8 mouse cellular contexts compared by ENCODE assay signal in the genomic region with DNA sequence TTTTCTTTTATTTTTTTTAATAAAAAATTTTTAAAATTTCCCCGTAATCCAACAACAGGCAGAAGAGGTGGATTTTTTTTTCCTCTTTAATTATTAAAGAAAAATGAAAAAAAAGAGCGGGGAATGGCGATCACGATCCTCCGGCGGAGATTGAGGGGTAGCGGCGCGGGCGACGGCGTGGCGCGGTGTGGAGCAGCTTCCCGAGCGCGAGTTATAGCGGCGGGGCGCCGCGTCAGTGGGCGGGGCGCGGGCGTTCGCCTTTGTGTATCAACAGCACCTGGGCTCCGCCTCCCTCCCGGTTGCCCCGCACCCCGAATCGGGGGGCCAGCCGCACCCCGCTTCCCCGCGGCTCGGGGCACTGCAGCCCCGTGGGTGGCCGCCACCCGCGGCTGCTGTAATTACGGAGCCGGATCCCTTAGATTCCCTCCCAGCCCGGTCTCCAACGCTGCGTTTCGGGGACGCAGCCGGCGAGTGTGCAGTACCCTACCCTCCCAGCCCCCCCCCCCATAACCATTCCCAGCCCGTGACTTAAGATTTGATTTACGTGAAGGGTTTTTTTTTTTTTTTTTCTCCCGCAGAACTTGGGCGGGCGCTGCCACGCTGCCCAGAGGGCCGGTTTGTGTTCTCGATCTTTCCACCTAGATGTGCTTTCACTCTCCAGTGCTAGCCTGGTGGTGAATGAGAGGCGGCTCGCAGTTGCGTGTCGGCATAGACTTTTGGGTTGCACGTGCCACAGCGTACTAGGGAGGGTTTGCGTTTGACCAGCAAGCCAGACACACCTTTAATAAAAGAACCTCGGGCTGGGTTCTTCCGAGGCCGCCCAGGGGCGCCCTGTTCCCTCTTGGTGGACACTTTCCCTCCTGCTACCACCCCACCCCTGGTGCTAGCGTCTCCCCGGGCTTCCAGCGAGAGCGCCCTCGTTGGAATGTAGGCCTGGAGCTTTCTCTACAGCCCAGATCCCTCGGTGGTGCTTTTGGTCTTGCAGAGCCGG. TPM values are rescaled to one million over a fixed set of nuclear protein-coding genes. Genes with fewer than 3 reads are reported as not detected.
DNase-seq lines count a peak whose midpoint lies in the region; ATAC-seq lines count a peak whose summit lies in the region.

A gene (minus strand): TSS at position 210 of the 991 bp plus-strand sequence.

- no peaks in the 10 kb centered on the region for H3K27me3 ChIP-seq in forebrain, embryonic 11.5 days (ENCODE audit: control insufficient read depth, insufficient read depth, low read length)
- no peaks in the 10 kb centered on the region for H3K27me3 ChIP-seq in heart, embryonic 15.5 days
- 0 out of 2 replicates have a peak, but pooled peaks cover 11% of the 10 kb centered on the region for H3K27me3 ChIP-seq in liver, embryonic 13.5 days
- no peaks in the 10 kb centered on the region for H3K27me3 ChIP-seq in stomach, embryonic 15.5 days (replicated peaks)

- peak within 1 kb of the TSS; percentile 98 for H3K27ac ChIP-seq in forebrain, embryonic 11.5 days (ENCODE audit: low read depth, low read length)
- H3K27ac ChIP-seq in heart, embryonic 15.5 days = peak within 1 kb of the TSS; percentile 100
- H3K27ac ChIP-seq in liver, embryonic 13.5 days = peak within 1 kb of the TSS; percentile 96
- peak within 1 kb of the TSS; percentile 100 for H3K27ac ChIP-seq in stomach, embryonic 15.5 days

- ATAC-seq in CD4-positive, CD25-positive, alpha-beta regulatory T cell, adult 4 months = peak; percentile 68
- ATAC-seq in forebrain, embryonic 11.5 days (replicated peaks; ENCODE audit: low FRiP score) = peak; percentile 87
- ATAC-seq in heart, embryonic 15.5 days (replicated peaks; ENCODE audit: insufficient number of reproducible peaks, insufficient read depth, low FRiP score, low read depth) = peak; percentile 83
- peak; percentile 81 for ATAC-seq in liver, embryonic 13.5 days (ENCODE audit: low read depth)
- ATAC-seq in stomach, embryonic 15.5 days (ENCODE audit: insufficient read depth, low FRiP score, low read depth) = peak; percentile 80

- DNase-seq in c-Kit-positive CD71-negative TER-119-negative erythroid progenitor cells, embryonic 14.5 days (ENCODE audit: low read depth) = peak; percentile 74
- DNase-seq in forebrain, embryonic 11.5 days (ENCODE audit: low spot score) = peak; percentile 95
- peak; percentile 93 to 95 for DNase-seq in kidney, postnatal 25 days
- DNase-seq in liver, embryonic 13.5 days = peak; percentile 85
- DNase-seq in neural tube, embryonic 10.5 days (ENCODE audit: extremely low spot score, low spot score) = peak; percentile 90

- peak within 1 kb of the TSS; percentile 85 for H3K4me2 ChIP-seq in forebrain, embryonic 11.5 days (ENCODE audit: low read depth, low read length, severe bottlenecking)
- H3K4me2 ChIP-seq in heart, embryonic 15.5 days = peak within 1 kb of the TSS; percentile 70
- H3K4me2 ChIP-seq in liver, embryonic 13.5 days = peak within 1 kb of the TSS; percentile 93
- peak within 1 kb of the TSS; percentile 76 for H3K4me2 ChIP-seq in stomach, embryonic 15.5 days

- under 1% methylated on average over 75 of the region's 76 CpGs for WGBS in forebrain, embryonic 11.5 days
- WGBS in heart, embryonic 15.5 days = under 1% methylated on average over 71 of the region's 76 CpGs
- WGBS in liver, embryonic 13.5 days (ENCODE audit: insufficient replicate concordance) = under 1% methylated on average over 76 of the region's 76 CpGs
- WGBS in stomach, embryonic 15.5 days = under 1% methylated on average over 75 of the region's 76 CpGs

- H3K9ac ChIP-seq in forebrain, embryonic 11.5 days (ENCODE audit: low read length) = peak within 1 kb of the TSS; percentile 100
- H3K9ac ChIP-seq in heart, embryonic 15.5 days = peak within 1 kb of the TSS; percentile 100
- H3K9ac ChIP-seq in liver, embryonic 13.5 days = peak within 1 kb of the TSS; percentile 98
- H3K9ac ChIP-seq in stomach, embryonic 15.5 days = peak within 1 kb of the TSS; percentile 92

- peak within 1 kb of the TSS; percentile 93 for H3K4me3 ChIP-seq in forebrain, embryonic 11.5 days (ENCODE audit: low read depth, low read length)
- peak within 1 kb of the TSS; percentile 98 for H3K4me3 ChIP-seq in heart, embryonic 15.5 days
- peak within 1 kb of the TSS; percentile 95 for H3K4me3 ChIP-seq in liver, embryonic 13.5 days (replicated peaks)
- peak within 1 kb of the TSS; percentile 89 for H3K4me3 ChIP-seq in stomach, embryonic 15.5 days (replicated peaks)

- H3K9me3 ChIP-seq in forebrain, embryonic 11.5 days (ENCODE audit: control insufficient read depth, low read length) = no peaks in the 10 kb centered on the region
- H3K9me3 ChIP-seq in heart, embryonic 15.5 days (replicated peaks) = no peaks in the 10 kb centered on the region
- no peaks in the 10 kb centered on the region for H3K9me3 ChIP-seq in liver, embryonic 13.5 days (replicated peaks)
- no peaks in the 10 kb centered on the region for H3K9me3 ChIP-seq in stomach, embryonic 15.5 days

- H3K4me1 ChIP-seq in forebrain, embryonic 11.5 days (replicated peaks; ENCODE audit: control insufficient read depth, insufficient read depth, low read length) = peaks cover 8% of the 10 kb centered on the region; the same call in 1 of the 2 replicates
- H3K4me1 ChIP-seq in heart, embryonic 15.5 days (replicated peaks) = peaks cover 28% of the 10 kb centered on the region
- peaks cover 37% of the 10 kb centered on the region for H3K4me1 ChIP-seq in liver, embryonic 13.5 days (replicated peaks)
- peaks cover 22% of the 10 kb centered on the region for H3K4me1 ChIP-seq in stomach, embryonic 15.5 days

- H3K36me3 ChIP-seq in forebrain, embryonic 11.5 days (ENCODE audit: control insufficient read depth, insufficient read depth, low read length) = peaks cover 8% of the 10 kb centered on the region; the same call in 1 of the 2 replicates
- H3K36me3 ChIP-seq in heart, embryonic 15.5 days = peaks cover 12% of the 10 kb centered on the region
- peaks cover 34% of the 10 kb centered on the region for H3K36me3 ChIP-seq in liver, embryonic 13.5 days
- H3K36me3 ChIP-seq in stomach, embryonic 15.5 days = peaks cover 10% of the 10 kb centered on the region

RNA-seq across cellular contexts. Expression of the gene that starts here (rescaled TPM):
- 10 to 100 TPM; 34.6 to 44.7 TPM for polyA plus RNA-seq in CD4-positive, CD25-positive, alpha-beta regulatory T cell, adult 4 months (2017; shearing (Covaris generic))
- polyA plus RNA-seq in forebrain, embryonic 11.5 days (2014; fragmentation: Nextera tagmentation; extraction: Ambion mirVana) = 192 and 220 TPM in 2 replicates
- 158 and 170 TPM in 2 replicates for polyA plus RNA-seq in heart, embryonic 15.5 days (2015; fragmentation: Nextera tagmentation; extraction: Ambion mirVana)
- 33.8 and 45.3 TPM in 2 replicates for polyA plus RNA-seq in liver, embryonic 13.5 days (2015; fragmentation: Nextera tagmentation; extraction: Ambion mirVana)
- 104 and 107 TPM in 2 replicates for polyA plus RNA-seq in stomach, embryonic 15.5 days (2015; fragmentation: Nextera tagmentation; extraction: Ambion mirVana)

Comparison
In these comparisons a context has a peak if more than half of its experiments do, and no peak if none do; other contexts are left out.
1. Peak in every context shown above with its lines: DNase-seq, ATAC-seq, H3K4me3 ChIP-seq and H3K27ac ChIP-seq.